Mouse (Mus musculus) myocyte (in vitro differentiated cells): Measurements from ENCODE around the gene Amz2. TPM values are rescaled to one million over a fixed set of nuclear protein-coding genes. Genes with fewer than 3 reads are reported as not detected.

Source experiments
- H3K27me3 ChIP-seq: one replicate; pipeline ENCODE4 v1.6.1; 2011; ENCODE audit not compliant: control insufficient read depth, insufficient read depth, insufficient read length
- H3K36me3 ChIP-seq: one replicate; pipeline ENCODE4 v1.6.1; 2011; ENCODE audit not compliant: control insufficient read depth, insufficient read depth
- H3K4me2 ChIP-seq: one replicate; pipeline ENCODE4 v1.6.1; 2011; ENCODE audit warnings: low read depth, control low read depth
- H3K4me3 ChIP-seq: one replicate; pipeline ENCODE4 v1.5.1; 2011; ENCODE audit warnings: mild to moderate bottlenecking, control low read depth, moderate library complexity
- H3K79me2 ChIP-seq: one replicate; pipeline ENCODE4 v1.6.1; 2011; ENCODE audit not compliant: control insufficient read depth, insufficient read depth
- H3ac ChIP-seq: one replicate; pipeline ENCODE4 v1.6.1; 2011; ENCODE audit not compliant: control insufficient read depth, insufficient read length
- CEBPB ChIP-seq: IDR thresholded peaks from 2 replicates; pipeline ENCODE4 v1.6.1; 2011; ENCODE audit warnings: mild to moderate bottlenecking, moderate library complexity; ENCODE audit not compliant: poor library complexity, insufficient read depth, severe bottlenecking
- E2F4 ChIP-seq: IDR thresholded peaks from one replicate; pipeline ENCODE4 v1.6.1; 2011; ENCODE audit warnings: mild to moderate bottlenecking, control low read depth, moderate library complexity; ENCODE audit not compliant: insufficient read depth
- MAX ChIP-seq: IDR thresholded peaks from one replicate; pipeline ENCODE4 v1.6.1; 2011; ENCODE audit warnings: low read depth, mild to moderate bottlenecking, control low read depth
- MYOD1 ChIP-seq, 3 experiments: IDR thresholded peaks; one replicate each; pipeline ENCODE4 v1.6.1; 2011; ENCODE audit warnings: control low read depth in 2 of 3, low read depth in 2 of 3, mild to moderate bottlenecking in 2 of 3, moderate library complexity in 1 of 3; ENCODE audit not compliant: insufficient read length in 2 of 3, control insufficient read depth in 1 of 3
- MYOG ChIP-seq, 3 experiments: IDR thresholded peaks; one replicate each; pipeline ENCODE4 v1.6.1; 2011; ENCODE audit warnings: control low read depth in 2 of 3, low read depth in 2 of 3, mild to moderate bottlenecking in 2 of 3; ENCODE audit not compliant: insufficient read length in 2 of 3, control insufficient read depth in 1 of 3, insufficient read depth in 1 of 3
- POLR2A ChIP-seq: IDR thresholded peaks from one replicate; pipeline ENCODE4 v1.6.1; 2011; ENCODE audit warnings: low read depth, mild to moderate bottlenecking, control low read depth, moderate library complexity; ENCODE audit not compliant: insufficient read length
- POLR2AphosphoS2 ChIP-seq: IDR thresholded peaks from one replicate; pipeline ENCODE4 v1.6.1; 2011; ENCODE audit warnings: low read depth, control low read depth; ENCODE audit not compliant: insufficient read length
- REST ChIP-seq: IDR thresholded peaks from one replicate; pipeline ENCODE4 v1.6.1; 2011; ENCODE audit warnings: mild to moderate bottlenecking, control low read depth, moderate library complexity; ENCODE audit not compliant: insufficient read depth, insufficient read length
- SRF ChIP-seq: IDR thresholded peaks from one replicate; pipeline ENCODE4 v1.6.1; 2011; ENCODE audit warnings: low read depth; ENCODE audit not compliant: control insufficient read depth, insufficient read length
- TCF12 ChIP-seq: IDR thresholded peaks from one replicate; pipeline ENCODE4 v1.6.1; 2011; ENCODE audit warnings: mild to moderate bottlenecking, control low read depth; ENCODE audit not compliant: poor library complexity, insufficient read depth, severe bottlenecking
- TCF3 ChIP-seq: IDR thresholded peaks from one replicate; pipeline ENCODE4 v1.6.1; 2011; ENCODE audit warnings: low read depth, control low read depth; ENCODE audit not compliant: insufficient read length
- USF1 ChIP-seq: IDR thresholded peaks from one replicate; pipeline ENCODE4 v1.6.1; 2011; ENCODE audit warnings: low read depth, mild to moderate bottlenecking, control low read depth, moderate library complexity
- polyA plus RNA-seq: library from polyadenylated mRNA; unstranded; fragments of >200 nt; fragmentation: generic; extraction: Trizol; gene quantifications from one replicate; pipeline ENCODE4 v1.2.1, GENCODE M21; 2012; ENCODE audit warnings: missing spikeins

Gene Amz2
- polyA plus RNA-seq, 1 experiment = 31.5 TPM

GRCm38 (mm10) chr11:109392601-109393000 is 33.1 kb upstream of the Amz2 start:
- no peak overlapping the region for H3ac ChIP-seq
- H3K4me3 ChIP-seq = no peak overlapping the region
- TF ChIP-seq REST = no peak
- TF ChIP-seq TCF12 = no peak
- no peak for TF ChIP-seq SRF
- H3K79me2 ChIP-seq = peaks cover 21% of the 10 kb centered on the region
- no peaks in the 10 kb centered on the region for H3K27me3 ChIP-seq
- peaks cover 14% of the 10 kb centered on the region for H3K36me3 ChIP-seq
- no peak overlapping the region for H3K4me2 ChIP-seq

GRCm38 (mm10) chr11:109394758-109395157 is 31.0 kb upstream of the Amz2 start:
- peaks cover 14% of the 10 kb centered on the region for H3K36me3 ChIP-seq
- TF ChIP-seq E2F4 (no peak), MYOD1 (IDR thresholded peaks at IDR 0.05; ENCODE audit: control insufficient read depth in 1 of 3, insufficient read length in 2 of 3, low read depth in 2 of 3) (no peak), CEBPB (no peak), REST (no peak), SRF (no peak), USF1 (no peak), MYOG (IDR thresholded peaks at IDR 0.05; ENCODE audit: control insufficient read depth in 1 of 3, insufficient read depth in 1 of 3, insufficient read length in 2 of 3, low read depth in 2 of 3) (no peak), POLR2A (no peak)

DNA sequence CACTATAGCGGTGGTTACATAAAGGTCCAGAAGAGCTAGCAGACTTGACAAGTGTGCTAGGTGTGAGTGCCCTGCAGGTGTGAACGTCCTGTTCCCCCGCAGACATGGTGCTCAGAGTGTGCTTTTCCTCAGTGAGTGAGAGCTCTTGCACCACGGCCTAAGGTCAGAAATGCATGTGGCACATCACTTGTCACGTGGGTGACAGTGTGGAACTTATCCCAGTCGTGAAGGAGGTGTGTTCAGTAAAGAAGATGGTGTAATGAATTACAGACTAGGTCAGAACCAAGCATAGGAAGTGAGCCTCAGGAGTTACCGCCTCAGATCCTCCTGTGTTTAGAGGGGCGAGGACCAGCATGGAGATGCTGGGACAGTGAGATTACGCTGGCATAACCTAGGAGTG is 30.5 kb upstream of the Amz2 start:
- H3K4me2 ChIP-seq = no peak overlapping the region
- TF ChIP-seq E2F4 = no peak
- TF ChIP-seq MYOD1 (IDR thresholded peaks at IDR 0.05; ENCODE audit: control insufficient read depth in 1 of 3, insufficient read length in 2 of 3, low read depth in 2 of 3) = no peak
- TF ChIP-seq MAX = no peak
- TF ChIP-seq REST = no peak
- H3ac ChIP-seq = no peak overlapping the region
- H3K79me2 ChIP-seq = peaks cover 3% of the 10 kb centered on the region
- H3K27me3 ChIP-seq = no peaks in the 10 kb centered on the region
- peaks cover 14% of the 10 kb centered on the region for H3K36me3 ChIP-seq
- no peak overlapping the region for H3K4me3 ChIP-seq

More at GRCm38 (mm10) chr11:109394758-109395157, 31.0 kb upstream of the Amz2 start:
- Histone ChIP-seq H3K79me2 (peaks cover 3% of the 10 kb centered on the region), H3K4me3 (no peak overlapping the region), H3ac (no peak overlapping the region), H3K4me2 (no peak overlapping the region), H3K27me3 (no peaks in the 10 kb centered on the region)

- TF ChIP-seq E2F4 = no peak
- TF ChIP-seq CEBPB = no peak
- TF ChIP-seq POLR2A = no peak
- H3K36me3 ChIP-seq = no peaks in the 10 kb centered on the region
These were observed 19.3 kb upstream of the Amz2 start for GRCm38 (mm10) chr11:109406431-109406830.

GRCm38 (mm10) chr11:109410197-109410980 is 15.4 kb upstream of the Amz2 start:
- Histone ChIP-seq H3K4me2 (no peak overlapping the region), H3K27me3 (no peaks in the 10 kb centered on the region), H3K36me3 (no peaks in the 10 kb centered on the region), H3K79me2 (no peaks in the 10 kb centered on the region), H3K4me3 (no peak overlapping the region), H3ac (no peak overlapping the region)
- TF ChIP-seq TCF12 = no peak
- TF ChIP-seq POLR2AphosphoS2 = no peak
- TF ChIP-seq MYOD1 (IDR thresholded peaks at IDR 0.05; ENCODE audit: control insufficient read depth in 1 of 3, insufficient read length in 2 of 3, low read depth in 2 of 3) = no peak
- TF ChIP-seq USF1 = no peak
- no peak for TF ChIP-seq TCF3
- no peak for TF ChIP-seq E2F4
- no peak for TF ChIP-seq MYOG (IDR thresholded peaks at IDR 0.05; ENCODE audit: control insufficient read depth in 1 of 3, insufficient read depth in 1 of 3, insufficient read length in 2 of 3, low read depth in 2 of 3)
- TF ChIP-seq MAX = no peak
- no peak for TF ChIP-seq REST
- TF ChIP-seq CEBPB = no peak
- TF ChIP-seq POLR2A = no peak
- TF ChIP-seq SRF = no peak

More at GRCm38 (mm10) chr11:109406431-109406830, 19.3 kb upstream of the Amz2 start:
- H3K4me3 ChIP-seq = no peak overlapping the region
- H3K4me2 ChIP-seq = no peak overlapping the region
- H3ac ChIP-seq = no peak overlapping the region
- no peaks in the 10 kb centered on the region for H3K27me3 ChIP-seq
- no peaks in the 10 kb centered on the region for H3K79me2 ChIP-seq
